Mouse (Mus musculus) liver, adult 2 months (tissue): ENCODE measurements around the gene Mus81.

Experiments used
- CTCF ChIP-seq: fragments of 200-500 bp; IDR thresholded peaks from 2 replicates; pipeline ENCODE4 v1.5.1; 2011; ENCODE audit warnings: low read depth, low read length, control low read depth
- POLR2A ChIP-seq: fragments of 200-500 bp; IDR thresholded peaks from 2 replicates; pipeline ENCODE4 v1.6.1; 2011; ENCODE audit warnings: low read length, control low read depth; ENCODE audit not compliant: insufficient read depth; ENCODE audit errors: extremely low read depth

GRCm38 (mm10) chr19:5459019-5459418 lies 29.2 kb downstream of the Mus81 start:
- TF ChIP-seq CTCF (no peak), POLR2A (no peak)
